Mouse (Mus musculus) yolk sac, embryonic 10.5 days (tissue): ENCODE measurements at regions not wholly inside any gene's neighbourhood (a gene's known extent, or its start where the extent isn't known, plus 50 kb on each side); places are given as distances from the start of the nearest gene placed in this dataset.
A peak's percentile ranks its signal among the peaks of the same experiment; 100 is the strongest.

Experiments used
- DNase-seq: peaks from one replicate; pipeline ENCODE4 v3.0.0-alpha.2; 2017; ENCODE audit warnings: low spot score

GRCm38 (mm10) chr2:167782231-167782999, 92.8 kb upstream of the Tmem189 start:
- DNase-seq, result peak; percentile 72

- no peak for DNase-seq
These were observed 91.9 kb upstream of the Tmem189 start for GRCm38 (mm10) chr2:167781496-167781895.

DNA sequence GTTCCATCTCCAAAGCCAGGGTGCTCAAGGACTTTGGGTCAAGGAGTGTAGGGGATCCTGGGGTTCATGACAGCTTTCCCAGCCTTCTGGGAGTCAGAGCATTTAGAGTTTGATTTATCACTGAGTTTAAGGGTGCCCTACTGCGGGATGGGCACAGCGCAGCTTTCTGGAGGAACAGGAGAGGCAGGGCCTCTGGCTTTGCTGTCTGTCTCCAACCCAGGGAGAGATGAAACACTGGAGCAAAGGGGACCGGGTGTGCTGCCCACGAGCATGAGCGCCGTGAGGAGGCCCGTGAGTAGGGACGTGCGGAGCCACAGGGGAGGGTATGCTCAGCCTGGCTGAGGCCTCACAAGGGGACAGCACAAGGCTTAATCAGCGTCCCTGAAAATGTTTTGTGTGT, 89.1 kb upstream of the Tmem189 start:
- DNase-seq, result no peak

DNA sequence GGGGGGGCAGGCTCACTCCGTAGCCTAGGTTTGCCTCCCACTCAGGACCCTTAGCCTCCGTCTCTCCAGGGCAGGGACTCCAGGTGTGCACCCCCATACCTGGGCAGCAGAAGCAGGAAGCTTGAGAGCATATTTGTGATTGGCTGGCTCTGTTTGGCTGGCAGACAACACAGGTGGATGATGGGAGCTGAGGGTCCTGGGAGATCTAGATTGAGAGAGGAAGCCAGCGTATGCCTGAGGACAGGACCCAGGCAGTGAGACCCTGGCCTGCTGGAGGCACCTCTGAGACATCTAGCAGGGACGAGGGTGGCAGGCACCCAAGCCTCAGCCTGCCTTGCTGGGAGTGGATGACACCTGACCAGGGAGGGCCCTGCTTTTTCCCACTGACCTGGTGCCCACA, 88.6 kb upstream of the Tmem189 start:
- no peak for DNase-seq

DNA sequence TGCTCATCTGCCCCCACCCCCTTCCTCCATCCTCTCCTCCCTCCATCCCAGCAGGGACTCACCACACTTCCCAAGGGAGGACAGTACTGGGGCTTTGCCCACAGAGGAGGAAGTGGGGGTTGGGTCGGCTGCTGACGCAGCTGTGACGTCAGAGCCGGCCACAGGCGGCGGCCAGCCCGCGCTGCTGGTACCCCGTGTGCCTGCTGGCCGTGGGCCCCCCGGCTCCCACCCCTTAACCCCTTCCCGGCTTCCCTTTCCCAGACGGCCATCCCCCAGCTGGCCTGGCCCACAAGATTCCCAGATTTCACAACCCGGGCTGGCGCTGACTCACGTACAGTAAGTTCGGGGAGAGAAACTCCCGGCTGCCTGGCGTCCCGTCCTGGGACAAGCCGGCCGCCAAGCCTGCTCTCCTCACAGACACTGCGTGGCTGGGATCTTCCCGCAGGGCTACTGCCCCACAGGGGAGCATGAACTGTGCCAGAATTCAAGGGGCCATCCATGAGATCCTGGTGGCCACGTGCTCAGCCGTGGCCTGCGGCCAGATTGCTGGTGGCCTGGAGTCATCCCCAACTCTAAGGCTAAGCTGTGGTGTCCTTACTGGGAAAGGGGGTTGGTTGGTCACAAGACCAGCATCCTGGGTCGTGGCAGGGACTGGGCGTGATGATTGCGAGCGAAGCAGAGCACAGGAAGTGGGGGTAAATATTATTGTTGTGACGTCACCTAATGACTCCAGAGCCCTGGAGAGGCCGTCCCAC, 87.9 kb upstream of the Tmem189 start:
- DNase-seq, result peak; percentile 84

GRCm38 (mm10) chr2:167776251-167777168, 86.9 kb upstream of the Tmem189 start:
- no peak for DNase-seq

- no peak for DNase-seq
These were observed 85.7 kb upstream of the Tmem189 start for GRCm38 (mm10) chr2:167775218-167775915.

- no peak for DNase-seq
These were observed 85.2 kb upstream of the Tmem189 start for GRCm38 (mm10) chr2:167774806-167775179.

- no peak for DNase-seq
These were observed 84.7 kb upstream of the Tmem189 start for GRCm38 (mm10) chr2:167774166-167774805.

GRCm38 (mm10) chr2:167772834-167773233, 83.2 kb upstream of the Tmem189 start:
- DNase-seq, result no peak

DNA sequence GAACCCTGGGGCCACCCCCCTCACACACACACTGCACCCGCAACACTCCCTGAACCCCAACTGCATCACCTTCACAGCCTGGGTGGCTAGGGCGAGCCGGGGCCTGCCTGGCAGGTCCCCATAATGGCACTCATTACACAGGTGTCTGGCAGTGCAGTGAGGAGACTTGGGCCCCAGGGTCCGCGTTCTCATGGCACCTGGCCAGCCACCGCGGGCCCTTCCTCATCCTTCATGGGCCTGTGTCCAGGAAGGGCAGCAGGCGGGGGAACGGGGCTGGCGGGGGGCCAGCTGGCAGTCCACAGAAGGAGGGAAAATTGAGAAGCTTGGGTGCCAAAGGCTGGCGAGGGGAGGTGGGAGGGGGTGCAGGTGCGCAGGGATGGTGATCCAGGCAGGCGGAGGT, 78.3 kb upstream of the Tmem189 start:
- no peak for DNase-seq

DNA sequence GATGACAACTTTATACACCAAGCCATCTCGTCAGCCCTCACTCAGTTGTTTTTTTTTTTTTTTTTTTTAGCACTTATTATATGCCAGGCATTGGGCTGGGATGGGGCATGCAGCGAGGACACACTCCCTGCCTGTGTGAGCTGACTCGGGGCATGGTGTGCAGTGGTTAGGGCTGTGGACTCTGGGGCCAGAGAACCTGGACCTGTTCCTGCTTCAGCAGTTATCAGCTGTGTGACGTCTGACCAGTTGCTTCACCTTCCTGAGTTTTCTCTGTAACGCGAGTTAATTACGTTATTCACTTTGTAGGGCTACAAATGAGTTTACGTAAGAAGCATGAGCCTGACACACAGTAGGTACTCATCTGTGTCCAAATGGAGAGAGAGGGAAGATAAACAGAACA, 77.7 kb upstream of the Tmem189 start:
- DNase-seq, result no peak

- DNase-seq, result no peak
These were observed 76.2 kb upstream of the Tmem189 start for GRCm38 (mm10) chr2:167765811-167766210.

DNA sequence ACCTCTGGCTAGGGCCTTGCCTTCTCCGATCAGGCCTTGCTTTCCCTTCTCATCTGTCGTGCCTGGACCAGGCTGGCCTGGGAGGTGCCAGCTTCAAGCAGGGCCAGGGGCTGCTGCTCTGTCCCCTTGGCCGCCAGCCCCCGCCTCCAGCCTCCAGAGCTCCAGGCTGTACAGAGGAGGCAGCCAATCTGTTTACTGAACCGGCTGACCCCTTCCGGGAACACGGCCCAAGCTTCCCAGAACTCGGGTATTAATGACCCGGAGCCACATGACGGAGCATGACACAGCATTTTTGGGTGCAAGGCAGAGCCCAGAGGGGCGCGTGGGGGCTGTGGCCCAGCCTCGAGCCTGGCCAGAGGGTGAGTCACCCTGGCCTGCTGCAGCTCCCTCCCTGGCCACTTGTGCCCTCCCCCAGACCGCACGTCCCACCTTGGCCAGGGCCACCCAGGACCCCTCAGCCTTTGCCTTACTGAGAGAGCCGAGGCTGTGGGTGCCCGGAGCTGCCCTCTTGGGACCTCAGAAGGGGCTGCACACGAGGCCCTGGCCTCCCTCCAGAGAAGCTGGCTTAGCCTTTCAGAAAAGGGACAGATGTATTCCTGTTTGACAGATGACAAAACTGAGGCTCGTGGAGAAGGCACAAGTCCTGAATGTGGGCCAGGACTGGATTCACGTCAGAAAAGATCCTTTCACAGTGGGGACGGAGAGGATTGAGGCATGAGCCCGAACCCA, 75.6 kb upstream of the Tmem189 start:
- DNase-seq, result peak; percentile 97

GRCm38 (mm10) chr2:167763891-167764410, 74.3 kb upstream of the Tmem189 start:
- no peak for DNase-seq

DNA sequence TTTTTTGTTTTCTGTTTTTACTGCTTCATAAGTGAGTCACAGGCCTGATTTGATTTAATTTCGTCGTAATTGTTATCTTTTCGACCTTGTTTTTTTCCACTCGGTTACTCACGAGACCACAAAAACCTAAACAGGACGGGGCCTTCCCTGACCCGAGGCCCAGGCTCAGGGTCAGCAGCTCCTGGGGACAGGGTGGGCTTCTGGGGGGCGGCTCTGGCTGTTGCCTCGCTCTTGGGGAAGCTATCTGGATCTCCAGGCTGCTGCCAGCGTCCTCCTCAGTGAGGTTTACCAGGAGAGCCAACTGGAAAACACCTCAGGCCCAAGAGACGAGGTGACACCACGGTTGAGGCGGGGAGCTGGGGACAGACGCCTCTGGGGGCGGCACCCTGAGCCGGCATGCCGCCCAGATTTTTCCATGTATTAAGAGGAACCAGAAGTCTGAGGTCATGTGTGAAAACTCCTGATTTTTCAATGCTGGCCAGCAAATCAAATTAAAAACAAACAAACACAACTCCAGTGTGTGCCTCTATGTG, 71.8 kb upstream of the Tmem189 start:
- DNase-seq, result no peak

DNA sequence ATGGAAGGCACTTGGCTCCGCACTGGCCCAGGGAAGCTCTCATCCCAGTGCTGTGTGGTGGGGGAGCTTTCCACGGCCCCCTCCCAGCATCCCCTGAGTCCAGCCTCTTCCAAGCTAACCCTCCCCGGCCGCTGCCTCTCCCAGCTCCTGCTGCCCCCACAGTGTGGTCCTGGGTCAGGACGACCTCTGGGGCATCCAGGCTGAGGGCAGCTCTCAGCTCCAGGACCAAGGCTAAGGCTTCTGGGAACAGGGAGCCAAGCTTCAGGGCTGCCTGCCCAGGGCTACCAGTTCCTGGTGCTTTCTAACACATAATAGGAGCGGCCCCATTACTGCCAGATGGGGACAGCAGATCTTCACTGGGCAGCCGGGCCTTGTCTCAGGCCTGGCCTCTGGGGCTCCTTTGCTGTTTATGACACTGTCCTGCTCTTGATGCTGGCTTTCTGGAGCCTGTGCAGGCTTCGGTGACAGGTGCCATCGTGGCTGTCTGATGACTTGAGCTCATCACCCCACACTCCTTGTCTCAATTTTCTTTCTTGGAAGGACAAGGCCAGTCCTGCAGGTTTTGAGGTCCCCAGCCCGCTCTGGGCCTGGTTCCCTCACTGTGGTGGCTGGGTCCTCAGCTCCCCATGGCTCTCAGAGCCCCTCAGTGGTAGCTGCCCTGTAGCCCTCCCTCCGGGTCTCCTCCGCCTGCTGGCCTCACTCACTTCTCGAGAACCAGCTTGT, 71.2 kb upstream of the Tmem189 start:
- DNase-seq, result no peak

GRCm38 (mm10) chr2:167759603-167760390, 70.2 kb upstream of the Tmem189 start:
- DNase-seq, result no peak
